Mouse (Mus musculus) adrenal gland, postnatal 14 days (tissue): ENCODE measurements around the gene Cstb. TPM values are rescaled to one million over a fixed set of nuclear protein-coding genes. Genes with fewer than 3 reads are reported as not detected.
A peak's percentile ranks its signal among the peaks of the same experiment; 100 is the strongest.

Experiments
- DNase-seq: peaks from one replicate; pipeline ENCODE4 v3.0.0; 2021; ENCODE audit warnings: mixed read lengths
- total RNA-seq: library from RNA; stranded (reverse); gene quantifications from 2 replicates; pipeline ENCODE4 v1.2.3, GENCODE M21; 2021

The Cstb gene
- total RNA-seq, 1 experiment from 2014 or later, result 179 TPM

GRCm38 (mm10) chr10:78417888-78418287 is 7.6 kb upstream of the Cstb start:
- peak; percentile 78 for DNase-seq

- peak; percentile 75 for DNase-seq
Observed at GRCm38 (mm10) chr10:78418791-78419190, 6.7 kb upstream of the Cstb start.

- DNase-seq, result no peak
Observed at GRCm38 (mm10) chr10:78420929-78421328, 4.5 kb upstream of the Cstb start.

DNA sequence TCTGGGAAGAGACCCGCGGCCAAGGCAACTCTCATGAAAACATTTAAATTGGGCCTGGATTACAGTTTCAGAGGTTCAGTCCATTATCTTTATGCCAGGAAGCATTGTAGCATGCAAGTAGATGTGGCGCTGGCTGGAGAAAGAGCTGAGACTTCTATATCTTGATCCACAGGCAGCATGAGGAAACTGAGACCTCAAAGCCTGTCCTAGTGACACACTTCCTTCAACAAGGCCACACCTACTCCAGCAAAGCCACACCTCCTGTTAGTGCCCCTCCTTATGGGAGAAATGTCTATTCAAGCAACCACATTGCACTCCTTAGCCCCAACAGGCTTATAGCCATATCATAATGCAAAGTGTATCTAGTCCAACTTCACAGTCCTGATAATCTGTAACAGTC is 2.9 kb upstream of the Cstb start:
- no peak for DNase-seq

DNA sequence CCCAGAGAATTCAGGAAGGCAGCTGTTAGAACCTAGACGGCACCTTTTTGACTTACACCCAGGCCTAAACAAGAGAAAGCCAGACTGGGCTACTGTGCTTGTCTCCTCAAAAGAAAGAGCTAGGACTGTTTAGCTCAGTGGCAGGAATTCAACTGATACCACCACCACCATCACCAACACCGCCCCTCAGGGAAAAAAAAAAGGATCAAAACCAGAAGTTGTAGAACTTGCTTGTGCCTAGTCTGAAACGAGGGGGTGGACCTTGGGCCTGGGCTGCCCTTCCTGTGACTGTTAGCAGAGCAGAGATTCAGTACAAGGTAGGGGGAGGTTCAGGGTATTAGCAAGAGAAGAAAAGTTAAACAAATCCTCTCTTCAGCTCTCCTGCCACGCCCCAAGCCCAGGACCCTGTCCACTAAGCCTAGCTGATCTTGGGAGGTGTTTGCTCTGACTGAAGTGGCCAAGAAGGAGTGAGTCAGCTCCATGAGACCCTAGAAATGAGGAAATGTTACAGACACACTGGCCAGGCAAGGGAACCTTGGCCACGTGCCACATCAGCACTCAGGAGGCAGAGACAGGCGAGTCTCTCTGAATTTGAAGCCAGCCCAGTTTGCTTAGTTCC is 757 bp downstream of the Cstb start:
- peak; percentile 46 for DNase-seq

- DNase-seq, result no peak
Observed at GRCm38 (mm10) chr10:78428070-78428469, 2.6 kb downstream of the Cstb start.

- DNase-seq, result no peak
Observed at GRCm38 (mm10) chr10:78429180-78429579, 3.7 kb downstream of the Cstb start.

- DNase-seq, result no peak
Observed at GRCm38 (mm10) chr10:78429776-78430175, 4.3 kb downstream of the Cstb start.

- no peak for DNase-seq
Observed at GRCm38 (mm10) chr10:78432853-78433252, 7.4 kb downstream of the Cstb start.

- peak; percentile 90 for DNase-seq
Observed at GRCm38 (mm10) chr10:78438094-78438493, 12.6 kb downstream of the Cstb start.

DNA sequence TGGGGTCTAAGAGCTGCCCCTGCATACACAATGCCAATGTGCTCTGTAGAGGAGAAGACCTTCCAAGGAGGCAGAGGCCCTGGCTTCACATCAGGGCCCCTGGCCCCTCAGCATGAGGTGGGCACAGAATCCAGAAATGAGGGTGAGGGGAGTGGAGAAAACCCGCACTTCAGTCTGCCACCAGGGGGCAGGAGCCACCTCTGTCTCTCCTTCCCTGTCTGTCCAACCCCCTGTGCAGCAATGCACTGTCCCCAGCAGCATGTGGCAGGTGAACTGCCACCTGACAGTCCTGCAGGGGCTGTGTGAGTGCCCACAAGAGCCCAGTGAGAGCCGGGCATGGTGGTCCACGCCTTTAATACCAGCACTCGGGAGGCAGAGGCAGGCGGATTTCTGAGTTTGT is 14.1 kb downstream of the Cstb start:
- no peak for DNase-seq

GRCm38 (mm10) chr10:78439990-78440389 is 14.5 kb downstream of the Cstb start:
- no peak for DNase-seq

- peak; percentile 50 for DNase-seq
Observed at GRCm38 (mm10) chr10:78440812-78441211, 15.3 kb downstream of the Cstb start.

DNA sequence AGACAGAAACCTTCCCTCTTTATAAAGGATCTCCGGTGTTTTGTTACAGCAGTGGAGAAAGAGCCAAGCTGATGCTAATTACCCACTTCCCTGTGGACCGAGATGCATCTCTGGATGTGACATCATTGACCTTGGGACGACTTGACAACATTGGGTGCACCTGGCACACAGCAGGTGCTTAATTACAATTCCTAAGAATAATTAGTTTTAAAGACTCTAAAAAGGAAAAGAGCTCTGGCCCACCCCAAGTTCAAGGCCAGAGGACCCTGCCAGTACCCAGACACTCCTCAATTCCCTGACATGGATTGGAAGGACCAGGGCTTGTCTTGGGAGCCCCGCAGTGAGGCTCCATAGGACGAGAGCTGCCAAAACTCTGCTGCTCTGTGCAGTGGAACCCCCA is 16.1 kb downstream of the Cstb start:
- no peak for DNase-seq

GRCm38 (mm10) chr10:78442292-78442691 is 16.8 kb downstream of the Cstb start:
- DNase-seq, result no peak

DNA sequence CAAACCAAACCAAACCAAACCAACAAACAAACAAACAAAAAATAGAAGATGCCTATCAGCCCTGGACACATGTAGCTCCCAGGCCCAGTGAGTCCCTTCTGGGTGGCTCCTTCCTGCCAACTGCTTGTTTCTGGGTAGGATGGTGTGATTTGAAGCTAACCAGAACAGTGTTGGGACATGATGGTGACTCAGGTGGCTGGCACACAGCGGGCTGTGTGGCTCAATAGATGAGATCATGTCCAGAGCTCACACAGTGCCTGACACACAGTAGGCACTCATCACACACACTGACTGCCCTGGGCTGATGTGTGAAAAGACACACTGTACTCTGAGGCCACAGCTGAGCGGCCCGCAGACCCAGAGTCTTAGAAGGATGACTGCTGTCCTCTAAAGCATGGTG is 20.7 kb downstream of the Cstb start:
- no peak for DNase-seq

- DNase-seq, result no peak
Observed at GRCm38 (mm10) chr10:78447396-78447795, 21.9 kb downstream of the Cstb start.

GRCm38 (mm10) chr10:78450761-78451160 is 25.3 kb downstream of the Cstb start:
- no peak for DNase-seq

DNA sequence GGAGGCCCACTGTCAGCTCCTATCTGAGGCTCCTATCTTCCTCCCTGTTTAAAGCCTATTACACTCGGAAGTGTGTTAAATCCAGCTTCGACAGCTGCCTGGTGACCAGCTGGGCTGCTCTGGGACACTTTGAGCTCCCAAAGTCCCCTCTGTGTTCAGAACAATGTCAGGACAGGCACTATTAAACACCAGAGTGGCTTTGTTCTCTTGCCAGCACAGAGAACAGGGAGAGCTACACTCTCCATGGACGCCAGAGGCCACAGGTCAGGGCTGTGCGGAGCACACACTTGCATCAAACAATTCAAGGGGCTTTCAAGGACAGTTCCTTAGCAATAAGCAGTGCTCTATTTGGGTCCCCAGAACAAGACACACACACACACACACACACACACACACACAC is 27.2 kb downstream of the Cstb start:
- DNase-seq, result peak; percentile 57

- no peak for DNase-seq
Observed at GRCm38 (mm10) chr10:78456696-78457095, 31.2 kb downstream of the Cstb start.

DNA sequence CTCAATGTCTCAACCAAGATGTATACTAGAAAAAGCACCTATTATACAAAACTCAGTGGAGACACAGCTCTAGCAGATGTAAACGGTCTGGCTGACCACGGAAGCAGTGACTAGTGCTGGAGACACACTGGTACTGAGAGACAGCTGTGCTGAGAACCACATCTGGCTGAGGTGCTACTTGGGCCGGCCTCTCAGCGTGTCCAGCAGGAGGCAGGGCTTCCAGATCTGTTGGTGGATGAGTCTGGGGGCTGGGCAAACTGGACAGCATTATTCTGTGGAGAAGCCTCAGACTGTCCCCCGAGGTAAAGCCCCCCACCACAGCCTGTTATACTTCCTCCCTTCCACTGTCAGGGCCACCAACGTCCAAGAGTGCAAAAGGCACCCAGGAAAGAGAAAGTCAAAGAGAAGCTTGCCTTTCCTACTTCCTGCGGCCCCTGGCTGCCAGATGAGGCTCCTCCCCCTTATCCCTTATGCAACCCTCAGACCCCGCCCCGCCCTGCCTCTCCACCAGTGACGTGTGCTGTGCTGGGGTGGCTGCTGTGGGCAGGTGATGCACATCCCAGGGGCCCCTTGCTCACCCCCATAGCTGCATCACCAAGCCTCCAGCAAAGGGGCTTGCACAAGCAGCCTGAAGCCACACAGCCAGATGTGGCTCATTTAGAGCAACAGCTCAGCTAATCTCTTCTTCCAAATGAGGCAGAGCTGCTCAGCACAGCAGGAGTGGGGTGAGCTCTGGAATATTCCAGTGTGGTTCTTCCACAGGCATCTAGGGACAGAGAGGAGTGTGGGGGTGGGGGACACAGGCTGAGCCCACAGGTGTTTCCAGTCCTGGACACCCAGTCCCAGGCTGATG is 32.3 kb downstream of the Cstb start:
- DNase-seq, result peak; percentile 80

- DNase-seq, result no peak
Observed at GRCm38 (mm10) chr10:78458348-78459111, 33.1 kb downstream of the Cstb start.

DNA sequence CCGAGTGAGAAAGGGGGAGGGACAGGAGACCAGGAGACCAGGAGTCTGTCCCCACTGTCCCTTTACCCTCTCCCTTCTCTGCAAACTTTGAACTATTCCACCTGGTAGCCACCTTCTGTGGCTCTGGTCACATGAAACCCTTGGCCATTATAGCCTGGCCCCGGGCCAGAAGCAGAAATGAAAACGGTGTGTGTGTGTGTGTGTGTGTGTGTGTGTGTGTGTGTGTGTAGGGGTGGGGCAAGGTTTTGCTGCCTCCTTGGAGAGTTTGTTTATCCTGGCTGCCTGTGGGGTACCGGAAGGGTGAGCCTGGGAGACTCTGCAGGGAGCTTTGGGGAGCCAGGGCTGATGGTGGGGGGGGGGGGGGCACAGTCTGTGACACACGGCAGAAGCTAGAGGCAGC is 35.0 kb downstream of the Cstb start:
- DNase-seq, result no peak
